8 mouse cellular contexts compared by ENCODE assay signal in genomic region chr6:95058017-95058416, GRCm38 (mm10). TPM values are rescaled to one million over a fixed set of nuclear protein-coding genes. Genes with fewer than 3 reads are reported as not detected.
DNase-seq lines count a peak whose midpoint lies in the region; ATAC-seq and TF ChIP-seq lines count a peak whose summit lies in the region.

No protein-coding gene starts in this region.

- peak; percentile 69 for TF ChIP-seq CTCF in heart, adult 2 months (IDR thresholded peaks at IDR 0.05)

- peak; percentile 77 for ATAC-seq in megakaryocyte progenitor cell, adult 5-6 weeks (replicated peaks; ENCODE audit: poor library complexity)

- no peaks in the 10 kb centered on the region for H3K36me3 ChIP-seq in heart, adult 2 months (ENCODE audit: control insufficient read depth, insufficient read depth, low read length)

- H3K4me1 ChIP-seq in heart, adult 2 months (ENCODE audit: control insufficient read depth, insufficient read depth, low read length): no peaks in the 10 kb centered on the region

- no peak for DNase-seq in heart, adult 2 months
- DNase-seq in heart, postnatal 25 days (ENCODE audit: low spot score): no peak
- DNase-seq in right cerebral cortex, adult 18-20 months: peak; percentile 26
- DNase-seq in right cerebral cortex, postnatal 4 days: no peak
- DNase-seq in embryo, embryonic 11 days: peak; percentile 72
- DNase-seq in gastrocnemius, postnatal 25 days: no peak
- DNase-seq in spleen, postnatal 14 days (ENCODE audit: low spot score in 2 of 2): no peak

- TF ChIP-seq EP300 in heart, adult 2 months (IDR thresholded peaks at IDR 0.05; ENCODE audit: insufficient read depth, low read depth, low read length): no peak

- no peak overlapping the region for H3K9ac ChIP-seq in heart, adult 2 months (ENCODE audit: low read depth, low read length)

- H3K4me3 ChIP-seq in heart, adult 2 months: no peak overlapping the region

- H3K27me3 ChIP-seq in heart, adult 2 months (ENCODE audit: control insufficient read depth, insufficient read depth, low read length): no peaks in the 10 kb centered on the region

- TF ChIP-seq POLR2A in heart, adult 2 months (IDR thresholded peaks at IDR 0.05; ENCODE audit: insufficient read depth, low read depth, low read length): no peak

- intact Hi-C loops in heart, adult 2 months (cut with DNase I): loop anchor here (5.0 kb wide), 1 partner anchor 1949 kb away; no protein-coding TSS in a partner anchor
- intact Hi-C loops in heart, postnatal 25 days (cut with DNase I): loop anchor here (5.0 kb wide), 1 partner anchor 1949 kb away; no protein-coding TSS in a partner anchor

- 33% methylated on average over 4 of the region's 4 CpGs for WGBS in heart, adult 2 months

- no peaks in the 10 kb centered on the region for H3K79me2 ChIP-seq in heart, adult 2 months (replicated peaks; ENCODE audit: control insufficient read depth, insufficient read depth, low read length)

- H3K27ac ChIP-seq in heart, adult 2 months: no peak overlapping the region

RNA-seq across cellular contexts. Expression of gene Kbtbd8, which starts 59.0 kb away (rescaled TPM):
- 1 to 10 TPM; 2.2 to 2.4 TPM for total RNA-seq in heart, adult 2 months (2021)
- 0.45 and 1.1 TPM in 2 replicates for polyA plus RNA-seq in heart, adult 2 months (2012; rRNA removed)
- 1 to 10 TPM; 1.5 to 1.8 TPM for total RNA-seq in heart, postnatal 25 days (2021)
- total RNA-seq in megakaryocyte progenitor cell, adult 5-6 weeks (2015): 6.3 and 10.0 TPM in 2 replicates
- total RNA-seq in megakaryocyte progenitor cell, adult 5-6 weeks (2017): 10.1 and 13.9 TPM in 2 replicates
- total RNA-seq in gastrocnemius, postnatal 25 days (2021): 1 to 10 TPM; 1.9 to 3.0 TPM

Comparison
In these comparisons a context has a peak if more than half of its experiments do, and no peak if none do; other contexts are left out.
1. DNase-seq: peak in right cerebral cortex, adult 18-20 months (single experiment) and embryo, embryonic 11 days (single experiment); none in heart, adult 2 months (0 of 2), heart, postnatal 25 days (single experiment), right cerebral cortex, postnatal 4 days (single experiment), gastrocnemius, postnatal 25 days (single experiment) and spleen, postnatal 14 days (0 of 2).